Mouse (Mus musculus) inflammation-experienced regulatory T-cells, adult 6 months (primary cell): ENCODE results near the gene Klrb1b. TPM values are rescaled to one million over a fixed set of nuclear protein-coding genes. Genes with fewer than 3 reads are reported as not detected.

Experiments
- polyA plus RNA-seq, 3 experiments: library from polyadenylated mRNA; unstranded; fragments of 100-300 nt; shearing (Covaris generic); gene quantifications; one replicate each; pipeline ENCODE4 v1.2.1; 2017

The Klrb1b gene
- polyA plus RNA-seq, 3 experiments from 2014 or later = 0.79 TPM; not detected in 2

Other genes starting within 250 kb of the Klrb1b start
- not detected for gene A2ml1, start 244.7 kb downstream of the Klrb1b start, polyA plus RNA-seq
- gene Klrb1a, start 202.8 kb downstream of the Klrb1b start, polyA plus RNA-seq = 1 to 10 TPM; 1.1 to 2.1 (median 1.4) TPM
- not detected for gene Clec2h, start 163.9 kb downstream of the Klrb1b start, polyA plus RNA-seq
- gene Klrb1, start 103.3 kb downstream of the Klrb1b start, polyA plus RNA-seq = not detected
- under 1 TPM; 0.33 to 0.67 (median 0.34) TPM for gene Klrb1c, start 37.1 kb downstream of the Klrb1b start, polyA plus RNA-seq
- not detected for gene Gm44511, start within 50 bp of the Klrb1b start, polyA plus RNA-seq
- 10 to 100 TPM; 70.5 to 91.7 (median 73.9) TPM for gene Clec2i, start 61.3 kb upstream of the Klrb1b start, polyA plus RNA-seq
- 1 to 10 TPM; 4.6 to 6.7 (median 5.6) TPM for gene BC035044, start 64.8 kb upstream of the Klrb1b start, polyA plus RNA-seq
- gene Clec2g, start 108.0 kb upstream of the Klrb1b start, polyA plus RNA-seq = 1 to 10 TPM in 2 of 3 experiments, under 1 TPM in 1; 0.95 to 5.0 (median 1.1) TPM
- gene Klrb1f, start 219.6 kb upstream of the Klrb1b start, polyA plus RNA-seq = 1 to 10 TPM; 1.5 to 9.2 (median 5.2) TPM